Mouse (Mus musculus): ENCODE measurements around the gene AY358078. TPM values are rescaled to one million over a fixed set of nuclear protein-coding genes. Genes with fewer than 3 reads are reported as not detected.
A peak's percentile ranks its signal among the peaks of the same experiment; 100 is the strongest.
"Not testable (repeated sequence)": the region's sequence is repeated elsewhere in the genome, so short reads cannot be mapped to it uniquely, and the experiment has no call there.

AY358078 gene
- polyA plus RNA-seq, 1 experiment from 2014 or later = not detected

GRCm38 (mm10) chr14:51829188-51829587 is 29.3 kb downstream of the AY358078 start:
- ATAC-seq (ENCODE audit: insufficient number of reproducible peaks, insufficient read depth, low FRiP score, low TSS enrichment, low read depth) = no peak
- no peak overlapping the region for H3K27ac ChIP-seq
- no peak overlapping the region for H3K9ac ChIP-seq
- no peaks in the 10 kb centered on the region for H3K9me3 ChIP-seq
- H3K27me3 ChIP-seq = no peaks in the 10 kb centered on the region
- H3K4me2 ChIP-seq = no peak overlapping the region
- WGBS = 77% methylated on average over 6 of the region's 6 CpGs
- H3K36me3 ChIP-seq = no peaks in the 10 kb centered on the region
- H3K4me1 ChIP-seq = no peaks in the 10 kb centered on the region
- H3K4me3 ChIP-seq = no peak overlapping the region

GRCm38 (mm10) chr14:51838480-51838879 is 38.6 kb downstream of the AY358078 start:
- 16% methylated on average over 2 of the region's 2 CpGs for WGBS
- H3K27me3 ChIP-seq; H3K4me1 ChIP-seq; H3K9me3 ChIP-seq; H3K36me3 ChIP-seq; ATAC-seq (ENCODE audit: insufficient number of reproducible peaks, insufficient read depth, low FRiP score, low TSS enrichment, low read depth); H3K9ac ChIP-seq; H3K27ac ChIP-seq; H3K4me3 ChIP-seq; H3K4me2 ChIP-seq: not testable (repeated sequence)

DNA sequence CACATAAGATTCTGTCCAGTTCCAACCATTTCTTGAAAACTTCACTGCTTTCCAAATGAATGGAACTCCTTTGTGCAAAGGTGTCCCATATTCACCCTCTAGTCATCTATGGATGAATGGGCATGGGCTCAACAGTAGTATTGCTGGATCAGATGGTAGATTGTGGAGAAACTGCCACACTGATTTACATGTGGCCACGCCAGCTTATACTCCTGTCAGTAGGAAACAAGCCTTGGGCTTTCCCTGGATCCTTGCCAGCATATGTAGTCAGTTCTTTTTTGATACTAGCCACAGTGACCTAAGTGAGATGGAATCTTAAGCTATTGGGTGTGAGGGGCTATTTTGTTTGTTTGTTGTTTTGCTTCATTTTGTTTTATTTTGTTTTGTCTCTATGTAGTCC is 42.4 kb downstream of the AY358078 start:
- Histone ChIP-seq H3K4me1 (no peaks in the 10 kb centered on the region), H3K4me3 (no peak overlapping the region), H3K36me3 (no peaks in the 10 kb centered on the region), H3K27me3 (no peaks in the 10 kb centered on the region), H3K4me2 (no peak overlapping the region), H3K9me3 (no peaks in the 10 kb centered on the region), H3K9ac (no peak overlapping the region), H3K27ac (no peak overlapping the region)
- no peak for ATAC-seq (ENCODE audit: insufficient number of reproducible peaks, insufficient read depth, low FRiP score, low TSS enrichment, low read depth)
- WGBS = 75% methylated on average over 1 of the region's 1 CpGs

- H3K4me3 ChIP-seq = no peak overlapping the region
- WGBS = 84% methylated on average over 2 of the region's 2 CpGs
- H3K9ac ChIP-seq = no peak overlapping the region
- H3K27ac ChIP-seq = no peak overlapping the region
- no peaks in the 10 kb centered on the region for H3K4me1 ChIP-seq
- ATAC-seq (ENCODE audit: insufficient number of reproducible peaks, insufficient read depth, low FRiP score, low TSS enrichment, low read depth) = no peak
- no peaks in the 10 kb centered on the region for H3K36me3 ChIP-seq
- H3K9me3 ChIP-seq = no peaks in the 10 kb centered on the region
- H3K27me3 ChIP-seq = no peaks in the 10 kb centered on the region
- no peak overlapping the region for H3K4me2 ChIP-seq
These were observed 42.9 kb downstream of the AY358078 start for GRCm38 (mm10) chr14:51842781-51843180.

GRCm38 (mm10) chr14:51843882-51844281 is 44.0 kb downstream of the AY358078 start:
- Histone ChIP-seq H3K36me3 (no peaks in the 10 kb centered on the region), H3K4me1 (no peaks in the 10 kb centered on the region), H3K4me2 (no peak overlapping the region), H3K9ac (no peak overlapping the region), H3K27me3 (no peaks in the 10 kb centered on the region), H3K27ac (no peak overlapping the region), H3K9me3 (no peaks in the 10 kb centered on the region), H3K4me3 (no peak overlapping the region)
- ATAC-seq (ENCODE audit: insufficient number of reproducible peaks, insufficient read depth, low FRiP score, low TSS enrichment, low read depth) = no peak

DNA sequence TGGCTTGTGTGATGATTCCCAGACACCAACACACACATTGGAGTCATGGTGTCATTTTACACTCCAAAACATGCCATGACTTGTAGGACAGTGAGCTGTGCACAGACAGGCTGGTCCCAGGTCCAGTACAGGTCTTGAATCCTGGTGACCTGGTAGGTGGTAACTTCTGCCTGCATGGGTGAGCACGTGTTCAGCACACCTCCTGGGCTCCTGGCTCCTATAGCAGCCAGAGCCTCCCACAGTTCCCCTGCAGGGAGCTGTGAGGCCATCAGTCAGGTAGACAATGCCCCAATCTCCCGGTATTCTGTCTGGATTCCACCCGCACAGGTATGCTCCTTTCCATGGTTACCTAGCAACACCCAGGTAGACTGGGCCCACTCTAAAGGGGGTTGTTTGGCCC is 46.7 kb downstream of the AY358078 start:
- Histone ChIP-seq H3K9me3 (no peaks in the 10 kb centered on the region), H3K36me3 (no peaks in the 10 kb centered on the region), H3K4me1 (no peaks in the 10 kb centered on the region), H3K27me3 (no peaks in the 10 kb centered on the region), H3K4me3 (no peak overlapping the region), H3K9ac (no peak overlapping the region), H3K4me2 (no peak overlapping the region), H3K27ac (no peak overlapping the region)
- 53% methylated on average over 3 of the region's 3 CpGs for WGBS
- ATAC-seq (ENCODE audit: insufficient number of reproducible peaks, insufficient read depth, low FRiP score, low TSS enrichment, low read depth) = peak; percentile 53; the same call in 1 of the 2 replicates

- 0 out of 2 replicates have a peak, but pooled peaks have one; percentile 26 for ATAC-seq (ENCODE audit: insufficient number of reproducible peaks, insufficient read depth, low FRiP score, low TSS enrichment, low read depth)
- H3K4me3 ChIP-seq, H3K9me3 ChIP-seq, H3K4me2 ChIP-seq, H3K36me3 ChIP-seq, H3K27ac ChIP-seq, H3K4me1 ChIP-seq, H3K27me3 ChIP-seq, H3K9ac ChIP-seq: not testable (repeated sequence)
- WGBS = 55% methylated on average over 3 of the region's 3 CpGs
These were observed 51.2 kb downstream of the AY358078 start for GRCm38 (mm10) chr14:51851006-51851405.

GRCm38 (mm10) chr14:51853399-51853798 is 53.6 kb downstream of the AY358078 start, which contains the start of gene Ear6:
Gene Ear6, plus strand, starts transcription at chr14:51853699.
- Histone ChIP-seq H3K9me3 (no peaks in the 10 kb centered on the region), H3K36me3 (no peaks in the 10 kb centered on the region), H3K9ac (no peak within 1 kb of the TSS), H3K4me3 (no peak within 1 kb of the TSS), H3K27ac (no peak within 1 kb of the TSS), H3K4me2 (no peak within 1 kb of the TSS), H3K4me1 (no peaks in the 10 kb centered on the region), H3K27me3 (no peaks in the 10 kb centered on the region)
- no peak for ATAC-seq (ENCODE audit: insufficient number of reproducible peaks, insufficient read depth, low FRiP score, low TSS enrichment, low read depth)

DNA sequence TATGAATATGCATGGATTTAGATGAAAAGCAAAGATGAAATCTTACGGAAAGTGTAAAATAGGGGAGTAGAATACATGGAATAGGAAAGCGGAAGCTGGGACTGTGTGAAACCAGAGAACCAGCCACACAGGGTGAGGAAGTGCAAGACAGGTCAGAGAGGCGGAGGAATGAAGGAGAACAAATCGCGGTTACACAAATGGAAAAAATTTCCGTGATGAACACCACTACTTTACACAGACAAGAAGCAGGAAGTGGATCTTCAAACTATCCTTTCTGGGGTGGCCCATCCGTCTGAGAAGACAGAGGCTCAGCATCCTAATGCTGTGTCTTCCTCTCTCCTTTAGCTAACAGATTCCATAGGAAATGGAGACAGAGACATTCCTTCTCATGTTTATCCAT is 55.4 kb downstream of the AY358078 start:
- not testable (repeated sequence) for ATAC-seq (ENCODE audit: insufficient number of reproducible peaks, insufficient read depth, low FRiP score, low TSS enrichment, low read depth); H3K36me3 ChIP-seq; H3K9ac ChIP-seq; H3K4me1 ChIP-seq; H3K4me2 ChIP-seq; H3K27me3 ChIP-seq; H3K4me3 ChIP-seq; H3K9me3 ChIP-seq; H3K27ac ChIP-seq
- WGBS = 79% methylated on average over 7 of the region's 7 CpGs

GRCm38 (mm10) chr14:51863603-51864002 is 63.8 kb downstream of the AY358078 start:
- not testable (repeated sequence) for ATAC-seq (ENCODE audit: insufficient number of reproducible peaks, insufficient read depth, low FRiP score, low TSS enrichment, low read depth); H3K9ac ChIP-seq; H3K9me3 ChIP-seq; H3K4me2 ChIP-seq; H3K27ac ChIP-seq; H3K4me3 ChIP-seq; H3K36me3 ChIP-seq; H3K27me3 ChIP-seq; H3K4me1 ChIP-seq
- WGBS = 0% methylated on average over 1 of the region's 1 CpGs

DNA sequence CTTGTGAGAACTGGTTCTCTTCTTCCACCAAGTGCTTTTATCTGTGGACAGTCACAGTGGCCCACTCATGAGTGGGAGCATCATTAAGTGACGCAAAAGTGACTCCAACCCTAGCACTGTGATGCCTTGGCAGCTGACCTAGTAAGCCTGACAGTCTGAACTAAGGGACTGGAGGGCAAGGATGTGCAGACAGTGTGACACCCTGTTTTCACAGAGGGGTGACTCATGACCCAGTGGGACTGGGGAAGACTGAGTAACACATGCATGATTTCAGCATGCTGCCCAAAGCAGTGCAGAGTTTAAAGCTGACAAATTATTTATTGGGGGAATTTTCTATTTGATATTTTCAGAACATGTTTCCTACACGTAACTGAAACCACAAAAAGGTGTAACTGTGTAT is 70.9 kb downstream of the AY358078 start:
- WGBS = 72% methylated on average over 2 of the region's 2 CpGs
- H3K4me2 ChIP-seq = no peak overlapping the region
- no peak overlapping the region for H3K4me3 ChIP-seq
- no peaks in the 10 kb centered on the region for H3K27me3 ChIP-seq
- no peak overlapping the region for H3K9ac ChIP-seq
- no peaks in the 10 kb centered on the region for H3K4me1 ChIP-seq
- ATAC-seq (ENCODE audit: insufficient number of reproducible peaks, insufficient read depth, low FRiP score, low TSS enrichment, low read depth) = no peak
- H3K36me3 ChIP-seq = no peaks in the 10 kb centered on the region
- no peak overlapping the region for H3K27ac ChIP-seq
- H3K9me3 ChIP-seq = no peaks in the 10 kb centered on the region

DNA sequence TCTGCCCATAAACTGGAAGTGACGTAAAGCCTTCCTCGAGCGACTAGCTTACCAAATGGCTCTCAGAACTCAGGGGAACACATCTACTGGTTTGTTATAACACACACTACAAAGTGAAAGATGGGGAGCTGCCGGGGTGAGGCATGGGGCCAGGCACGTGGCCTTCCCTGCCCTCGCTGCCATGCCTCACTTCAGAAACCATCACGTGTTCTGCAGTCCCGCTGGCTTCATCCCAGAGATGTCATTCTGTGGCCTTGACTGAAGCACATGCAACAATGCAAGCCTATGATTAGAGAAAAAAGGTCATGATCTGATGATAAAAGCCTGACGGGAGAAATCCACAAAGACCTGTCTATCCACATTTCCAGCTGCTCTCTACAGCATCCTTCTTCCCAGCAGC is 71.9 kb downstream of the AY358078 start:
- H3K4me3 ChIP-seq = no peak overlapping the region
- no peak overlapping the region for H3K4me2 ChIP-seq
- no peak for ATAC-seq (ENCODE audit: insufficient number of reproducible peaks, insufficient read depth, low FRiP score, low TSS enrichment, low read depth)
- H3K4me1 ChIP-seq = no peaks in the 10 kb centered on the region
- H3K27me3 ChIP-seq = no peaks in the 10 kb centered on the region
- no peak overlapping the region for H3K27ac ChIP-seq
- H3K36me3 ChIP-seq = no peaks in the 10 kb centered on the region
- WGBS = 75% methylated on average over 9 of the region's 9 CpGs
- H3K9me3 ChIP-seq = no peaks in the 10 kb centered on the region
- no peak overlapping the region for H3K9ac ChIP-seq
